Mouse (Mus musculus) thymus, adult 2 months (tissue): ENCODE data around the gene Gamt.

ENCODE experiments used
- CTCF ChIP-seq: fragments of 200-500 bp; IDR thresholded peaks from 2 replicates; pipeline ENCODE4 v1.5.1; 2012; ENCODE audit warnings: mild to moderate bottlenecking, control low read depth, low read length, moderate library complexity, borderline replicate concordance; ENCODE audit not compliant: control insufficient read depth, poor library complexity, insufficient read depth; ENCODE audit errors: extremely low read depth
- POLR2A ChIP-seq: fragments of 200-500 bp; IDR thresholded peaks from 2 replicates; pipeline ENCODE4 v1.6.1; 2012; ENCODE audit warnings: mild to moderate bottlenecking, low read length, control low read depth, moderate library complexity; ENCODE audit not compliant: control insufficient read depth, poor library complexity, insufficient read depth; ENCODE audit errors: extremely low read depth

DNA sequence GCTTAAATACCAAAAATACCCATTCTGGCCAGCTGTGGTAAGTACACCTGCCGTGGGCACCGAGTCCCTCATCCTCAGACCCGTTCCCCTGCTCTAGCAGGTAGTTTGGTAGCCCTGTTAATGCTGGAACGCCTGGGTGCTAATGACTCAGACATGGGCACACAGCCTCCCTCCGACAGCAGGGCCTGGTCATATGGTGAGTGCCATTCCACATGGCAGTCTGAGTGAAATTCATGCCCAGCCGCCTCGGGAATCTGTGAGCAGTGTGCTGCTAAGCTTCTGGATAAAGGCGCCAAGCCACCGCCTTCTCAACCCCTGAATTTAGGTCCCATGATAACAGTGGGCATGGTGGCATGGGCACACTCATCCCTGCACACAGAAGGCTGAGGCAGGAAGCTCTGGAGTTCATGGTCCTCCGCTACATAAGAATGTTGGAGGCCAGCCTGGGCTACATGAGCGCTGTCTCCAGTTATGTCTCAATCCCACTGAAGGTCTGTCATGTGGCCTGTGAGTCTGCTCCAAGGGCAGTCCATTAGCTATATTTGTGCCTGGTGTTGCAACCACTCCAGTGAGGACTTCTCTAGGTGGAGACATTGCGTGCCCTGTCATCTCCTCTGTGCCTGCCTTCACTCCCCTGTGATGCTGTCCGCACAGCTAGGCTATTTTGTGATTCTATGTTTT is 24.5 kb downstream of the Gamt start:
- no peak for TF ChIP-seq CTCF
- TF ChIP-seq POLR2A = no peak
